Mouse (Mus musculus) MEL (cell line): ENCODE results near the gene Shc4. TPM values are rescaled to one million over a fixed set of nuclear protein-coding genes. Genes with fewer than 3 reads are reported as not detected.

ENCODE experiments used
- DNase-seq: peaks from one replicate; pipeline ENCODE4 v3.0.0; 2011; ENCODE audit warnings: low read depth, low spot score
- H3K27ac ChIP-seq: 2 replicates; pipeline ENCODE4 v1.5.1; 2012; ENCODE audit warnings: low read depth, mild to moderate bottlenecking, control low read depth, low read length, moderate library complexity; ENCODE audit not compliant: control insufficient read depth
- H3K27me3 ChIP-seq, 2 experiments: fragments of 150-350 bp in 1 of 2; sonication (generic) in 1 of 2; 2 replicates each; pipeline ENCODE4 v1.6.1; 2012; ENCODE audit warnings: low read length in 2 of 2, mild to moderate bottlenecking in 2 of 2, improper control_type of control experiment in 1 of 2, moderate library complexity in 1 of 2; ENCODE audit not compliant: insufficient read depth in 2 of 2, control insufficient read depth in 1 of 2
- H3K36me3 ChIP-seq, 2 experiments: 2 replicates each; pipeline ENCODE4 v1.6.1; 2012 to 2014; ENCODE audit warnings: low read length in 2 of 2, improper control_type of control experiment in 1 of 2, inconsistent platforms in 1 of 2, mild to moderate bottlenecking in 1 of 2; ENCODE audit not compliant: insufficient read depth in 2 of 2, control insufficient read depth in 1 of 2
- H3K4me1 ChIP-seq, 2 experiments: fragments of 150-350 bp in 1 of 2; sonication (generic) in 1 of 2; 2 replicates each; pipeline ENCODE4 v1.6.1; 2012; ENCODE audit warnings: low read length in 2 of 2, improper control_type of control experiment in 1 of 2, mild to moderate bottlenecking in 1 of 2; ENCODE audit not compliant: insufficient read depth in 2 of 2, control insufficient read depth in 1 of 2
- H3K4me3 ChIP-seq, 2 experiments: fragments of 150-350 bp in 1 of 2; sonication (generic) in 1 of 2; 2 replicates each; pipeline ENCODE4 v1.5.1; 2012; ENCODE audit warnings: low read depth in 2 of 2, low read length in 2 of 2, mild to moderate bottlenecking in 2 of 2, moderate library complexity in 2 of 2, control low read depth in 1 of 2, improper control_type of control experiment in 1 of 2; ENCODE audit not compliant: control insufficient read depth in 1 of 2, insufficient read depth in 1 of 2
- H3K79me2 ChIP-seq: 2 replicates; pipeline ENCODE4 v1.6.1; 2012; ENCODE audit warnings: mild to moderate bottlenecking, low read length, moderate library complexity; ENCODE audit not compliant: control insufficient read depth, poor library complexity, insufficient read depth
- H3K9ac ChIP-seq: 2 replicates; pipeline ENCODE4 v1.6.1; 2012; ENCODE audit warnings: low read depth, mild to moderate bottlenecking, control low read depth, low read length, moderate library complexity; ENCODE audit not compliant: control insufficient read depth, poor library complexity, severe bottlenecking
- H3K9me3 ChIP-seq: fragments of 150-350 bp; sonication (generic); replicated peaks from 2 replicates; pipeline ENCODE4 v1.6.1; 2012; ENCODE audit warnings: mild to moderate bottlenecking, low read length, improper control_type of control experiment, moderate library complexity; ENCODE audit not compliant: insufficient read depth
- BHLHE40 ChIP-seq: IDR thresholded peaks from 2 replicates; pipeline ENCODE4 v1.6.1; 2012; ENCODE audit warnings: low read depth, mild to moderate bottlenecking, inconsistent platforms, low read length, improper control_type of control experiment, borderline replicate concordance
- CHD1 ChIP-seq: IDR thresholded peaks from 2 replicates; pipeline ENCODE4 v1.6.1; 2012; ENCODE audit warnings: low read depth, mild to moderate bottlenecking, inconsistent platforms, low read length, improper control_type of control experiment
- CHD2 ChIP-seq: IDR thresholded peaks from 2 replicates; pipeline ENCODE4 v1.6.1; 2011; ENCODE audit warnings: low read length, improper control_type of control experiment
- CTCF ChIP-seq, 3 experiments: IDR thresholded peaks in 2 of 3; conservative IDR thresholded peaks in 1 of 3; 2 replicates each; pipeline ENCODE4 v1.5.1; 2011 to 2012; ENCODE audit warnings: low read length in 3 of 3, low read depth in 2 of 3, mild to moderate bottlenecking in 2 of 3, improper control_type of control experiment in 1 of 3, inconsistent platforms in 1 of 3, mixed read lengths in 1 of 3, moderate library complexity in 1 of 3; ENCODE audit not compliant: control insufficient read depth in 1 of 3, insufficient read depth in 1 of 3, poor library complexity in 1 of 3, severe bottlenecking in 1 of 3
- E2F4 ChIP-seq: IDR thresholded peaks from 2 replicates; pipeline ENCODE4 v1.6.1; 2011; ENCODE audit warnings: low read depth, low read length, improper control_type of control experiment, borderline replicate concordance
- ELF1 ChIP-seq: IDR thresholded peaks from 2 replicates; pipeline ENCODE4 v1.6.1; 2014; ENCODE audit warnings: low read depth, mild to moderate bottlenecking, inconsistent platforms, low read length, improper control_type of control experiment, moderate library complexity
- EP300 ChIP-seq, 2 experiments: IDR thresholded peaks; 2 replicates each; pipeline ENCODE4 v1.6.1; 2011; ENCODE audit warnings: improper control_type of control experiment in 2 of 2, low read length in 2 of 2, low read depth in 1 of 2, mild to moderate bottlenecking in 1 of 2
- ETS1 ChIP-seq: IDR thresholded peaks from 2 replicates; pipeline ENCODE4 v1.6.1; 2012; ENCODE audit warnings: low read depth, mild to moderate bottlenecking, inconsistent platforms, low read length, improper control_type of control experiment, moderate library complexity
- GABPA ChIP-seq: IDR thresholded peaks from 2 replicates; pipeline ENCODE4 v1.6.1; 2012; ENCODE audit warnings: low read depth, mild to moderate bottlenecking, inconsistent platforms, low read length, improper control_type of control experiment, moderate library complexity
- GATA1 ChIP-seq: IDR thresholded peaks from 2 replicates; pipeline ENCODE4 v1.6.1; 2011; ENCODE audit warnings: low read depth, low read length, improper control_type of control experiment
- JUND ChIP-seq: IDR thresholded peaks from 2 replicates; pipeline ENCODE4 v1.6.1; 2011; ENCODE audit warnings: low read depth, mild to moderate bottlenecking, improper control_type of control experiment, low read length
- KAT2A ChIP-seq: conservative IDR thresholded peaks from 2 replicates; pipeline ENCODE4 v1.6.1; 2012; ENCODE audit warnings: low read depth, low read length, improper control_type of control experiment, inconsistent platforms
- MAX ChIP-seq: IDR thresholded peaks from 2 replicates; pipeline ENCODE4 v1.6.1; 2011; ENCODE audit warnings: low read length, improper control_type of control experiment
- MAZ ChIP-seq: IDR thresholded peaks from 2 replicates; pipeline ENCODE4 v1.6.1; 2012; ENCODE audit warnings: low read depth, mild to moderate bottlenecking, inconsistent platforms, low read length, improper control_type of control experiment
- MEF2A ChIP-seq: IDR thresholded peaks from 2 replicates; pipeline ENCODE4 v1.6.1; 2014; ENCODE audit warnings: low read depth, mild to moderate bottlenecking, inconsistent platforms, low read length, improper control_type of control experiment; ENCODE audit not compliant: poor library complexity, insufficient replicate concordance, severe bottlenecking; ENCODE audit errors: extremely low read depth
- MXI1 ChIP-seq: IDR thresholded peaks from 2 replicates; pipeline ENCODE4 v1.6.1; 2011; ENCODE audit warnings: mild to moderate bottlenecking, low read depth, low read length, improper control_type of control experiment
- MYC ChIP-seq: IDR thresholded peaks from 2 replicates; pipeline ENCODE4 v1.6.1; 2011; ENCODE audit warnings: low read depth, mild to moderate bottlenecking, low read length, improper control_type of control experiment, moderate library complexity
- NELFE ChIP-seq: IDR thresholded peaks from 2 replicates; pipeline ENCODE4 v1.6.1; 2011; ENCODE audit warnings: low read depth, low read length, improper control_type of control experiment
- NRF1 ChIP-seq: IDR thresholded peaks from 2 replicates; pipeline ENCODE4 v1.6.1; 2014; ENCODE audit warnings: low read depth, mild to moderate bottlenecking, inconsistent platforms, low read length, improper control_type of control experiment, moderate library complexity; ENCODE audit not compliant: poor library complexity, insufficient read depth, severe bottlenecking
- POLR2A ChIP-seq, 2 experiments: IDR thresholded peaks; 2 replicates each; pipeline ENCODE4 v1.6.1; 2011 to 2012; ENCODE audit warnings: low read length in 2 of 2, mild to moderate bottlenecking in 2 of 2, control low read depth in 1 of 2, improper control_type of control experiment in 1 of 2, low read depth in 1 of 2, moderate library complexity in 1 of 2; ENCODE audit not compliant: control insufficient read depth in 1 of 2, insufficient read depth in 1 of 2, poor library complexity in 1 of 2
- POLR2AphosphoS5 ChIP-seq: IDR thresholded peaks from 2 replicates; pipeline ENCODE4 v1.6.1; 2012; ENCODE audit warnings: low read depth, borderline replicate concordance, mild to moderate bottlenecking, inconsistent platforms, low read length, moderate library complexity, mixed read lengths
- RAD21 ChIP-seq: IDR thresholded peaks from 2 replicates; pipeline ENCODE4 v1.6.1; 2011; ENCODE audit warnings: mild to moderate bottlenecking, low read depth, low read length, improper control_type of control experiment
- RCOR1 ChIP-seq: IDR thresholded peaks from 2 replicates; pipeline ENCODE4 v1.6.1; 2012; ENCODE audit warnings: low read depth, mild to moderate bottlenecking, inconsistent platforms, low read length, improper control_type of control experiment
- SIN3A ChIP-seq: IDR thresholded peaks from 2 replicates; pipeline ENCODE4 v1.6.1; 2012; ENCODE audit warnings: low read length, improper control_type of control experiment, inconsistent platforms
- TAL1 ChIP-seq: IDR thresholded peaks from 2 replicates; pipeline ENCODE4 v1.6.1; 2012; ENCODE audit warnings: mild to moderate bottlenecking, inconsistent platforms, low read length, moderate library complexity, mixed read lengths
- TBP ChIP-seq: IDR thresholded peaks from 2 replicates; pipeline ENCODE4 v1.8.0; 2011; ENCODE audit warnings: low read depth, low read length, improper control_type of control experiment
- TCF12 ChIP-seq: IDR thresholded peaks from 2 replicates; pipeline ENCODE4 v1.6.1; 2014; ENCODE audit warnings: low read depth, mild to moderate bottlenecking, inconsistent platforms, low read length, improper control_type of control experiment, moderate library complexity
- UBTF ChIP-seq: IDR thresholded peaks from 2 replicates; pipeline ENCODE4 v1.6.1; 2012; ENCODE audit warnings: low read depth, mild to moderate bottlenecking, inconsistent platforms, low read length, improper control_type of control experiment, moderate library complexity, borderline replicate concordance; ENCODE audit not compliant: insufficient read depth
- ZKSCAN1 ChIP-seq: IDR thresholded peaks from 2 replicates; pipeline ENCODE4 v1.6.1; 2012; ENCODE audit warnings: low read depth, mild to moderate bottlenecking, inconsistent platforms, low read length, improper control_type of control experiment, moderate library complexity
- ZNF384 ChIP-seq: IDR thresholded peaks from 2 replicates; pipeline ENCODE4 v1.6.1; 2012; ENCODE audit warnings: low read depth, mild to moderate bottlenecking, inconsistent platforms, low read length, improper control_type of control experiment
- polyA plus RNA-seq, 2 experiments: library from polyadenylated mRNA; stranded (reverse) in 1 of 2; unstranded in 1 of 2; fragments of >175 nt in 1 of 2; fragments of >200 nt in 1 of 2; gene quantifications; 2 replicates each; pipeline versions ENCODE4 v1.2.1 to v1.2.4; 2012; ENCODE audit warnings: low replicate concordance in 2 of 2, low read depth in 1 of 2; ENCODE audit not compliant: insufficient read length in 2 of 2, insufficient read depth in 1 of 2, missing spikeins in 1 of 2
- total RNA-seq: library from RNA; depleted of rRNA; stranded (reverse); fragments of 300-350 nt; gene quantifications from 2 replicates; pipeline ENCODE4 v1.2.3, GENCODE M21; 2012

Gene Shc4
- total and polyA plus RNA-seq, 3 experiments: 0.38 to 1.1 TPM; not detected in 1

GRCm38 (mm10) chr2:125626536-125626935 lies 97.4 kb downstream of the Shc4 start:
- Histone ChIP-seq H3K27ac (no peak overlapping the region), H3K36me3 (peaks cover 0 to 15% of the 10 kb centered on the region in 2 experiments; a peak in 2 of 4 replicates), H3K9ac (no peak overlapping the region), H3K27me3 (no peaks in the 10 kb centered on the region), H3K4me3 (no peak overlapping the region), H3K9me3 (no peaks in the 10 kb centered on the region), H3K4me1 (peaks cover 0 to 12% of the 10 kb centered on the region in 2 experiments; a peak in 2 of 4 replicates), H3K79me2 (peaks cover 25% of the 10 kb centered on the region)
- no peak for DNase-seq
- TF ChIP-seq GATA1: no peak
- no peak for TF ChIP-seq MEF2A
- TF ChIP-seq POLR2A (IDR thresholded peaks at IDR 0.05; ENCODE audit: control insufficient read depth in 1 of 2, insufficient read depth in 1 of 2, low read depth in 1 of 2, low read length in 2 of 2, poor library complexity in 1 of 2): no peak
- TF ChIP-seq NELFE: no peak
- no peak for TF ChIP-seq CHD2
- no peak for TF ChIP-seq TBP
- no peak for TF ChIP-seq CHD1
- no peak for TF ChIP-seq GABPA
- no peak for TF ChIP-seq RCOR1
- no peak for TF ChIP-seq JUND
- TF ChIP-seq ETS1: no peak
- TF ChIP-seq NRF1: no peak
- TF ChIP-seq KAT2A: no peak
- TF ChIP-seq ELF1: no peak
- TF ChIP-seq MAZ: no peak
- TF ChIP-seq TAL1: no peak
- no peak for TF ChIP-seq MYC
- no peak for TF ChIP-seq POLR2AphosphoS5
- TF ChIP-seq CTCF (IDR thresholded peaks at IDR 0.05 in 2 of 3, conservative IDR thresholded peaks at IDR 0.05 in 1 of 3; ENCODE audit: control insufficient read depth in 1 of 3, insufficient read depth in 1 of 3, low read depth in 2 of 3, low read length in 3 of 3, poor library complexity in 1 of 3, severe bottlenecking in 1 of 3): no peak
- TF ChIP-seq BHLHE40: no peak

GRCm38 (mm10) chr2:125624837-125625351 lies 99.1 kb downstream of the Shc4 start, which contains the start of gene Cep152:
Cep152 (minus strand) TSS chr2:125625113.
- Histone ChIP-seq H3K79me2 (peaks cover 29% of the 10 kb centered on the region), H3K9me3 (no peaks in the 10 kb centered on the region), H3K27me3 (no peaks in the 10 kb centered on the region), H3K36me3 (peaks cover 4 to 15% of the 10 kb centered on the region in 2 experiments), H3K4me1 (peaks cover 0 to 12% of the 10 kb centered on the region in 2 experiments; a peak in 2 of 4 replicates), H3K4me3 (peak within 1 kb of the TSS; percentile 87 to 90), H3K9ac (peak within 1 kb of the TSS; percentile 87), H3K27ac (peak within 1 kb of the TSS; percentile 80)
- peak; percentile 98 for DNase-seq
- TF ChIP-seq RAD21 (no peak), ETS1 (no peak), JUND (no peak), E2F4 (peak; percentile 98), MXI1 (no peak), MAX (no peak), MAZ (no peak; the same call in 1 of the 2 replicates), TCF12 (0 out of 2 replicates have a peak, but pooled peaks have one; percentile 40), POLR2A (IDR thresholded peaks at IDR 0.05; ENCODE audit: control insufficient read depth in 1 of 2, insufficient read depth in 1 of 2, low read depth in 1 of 2, low read length in 2 of 2, poor library complexity in 1 of 2) (peak; percentile 67 to 72; a peak in 2 of 4 replicates), ELF1 (peak; percentile 88), NRF1 (0 out of 2 replicates have a peak, but pooled peaks have one; percentile 13), GABPA (no peak), KAT2A (peak; percentile 64), SIN3A (peak; percentile 88), RCOR1 (no peak), ZKSCAN1 (no peak), ZNF384 (no peak), UBTF (no peak), EP300 (IDR thresholded peaks at IDR 0.05; ENCODE audit: low read depth in 1 of 2, low read length in 2 of 2) (no peak)
